In the genomic region with DNA sequence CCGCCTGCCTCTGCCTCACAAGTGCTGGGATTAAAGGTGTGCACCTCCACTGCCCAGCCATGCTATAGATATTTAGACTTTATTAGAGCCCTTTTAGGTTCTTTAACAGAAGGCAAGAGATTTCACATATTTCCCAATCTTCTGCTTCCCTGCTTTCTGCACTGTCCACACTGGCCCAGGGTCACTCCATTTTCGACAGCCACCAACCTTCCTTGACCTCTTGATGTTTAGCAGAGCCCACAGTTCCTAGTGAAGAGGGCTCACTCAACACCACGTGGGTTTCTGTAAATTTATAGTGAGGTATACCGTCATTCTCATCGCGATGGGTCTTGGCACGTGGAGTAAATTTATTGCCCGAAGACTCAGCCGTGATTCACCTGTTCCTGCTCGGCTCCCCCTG, we compare ENCODE assay signal across 10 mouse cellular contexts. TPM values are rescaled to one million over a fixed set of nuclear protein-coding genes. Genes with fewer than 3 reads are reported as not detected.
DNase-seq lines count a peak whose midpoint lies in the region; ATAC-seq lines count a peak whose summit lies in the region.
"Had no signal": no experiment of that assay in that cellular context is flagged by ENCODE, and none has a peak within 500 bp of the region (broad histone marks: within the 10 kb centered on the region; RNA-seq: fewer than 3 reads in every experiment).

No protein-coding gene starts in this region.

- peak overlapping the region; percentile 46 for H3K4me2 ChIP-seq in kidney, embryonic 15.5 days
- H3K4me2 ChIP-seq in forebrain, embryonic 11.5 days (ENCODE audit: low read depth, low read length, severe bottlenecking) = no peak overlapping the region
- H3K4me2 ChIP-seq in intestine, embryonic 14.5 days (ENCODE audit: low read length) = peak overlapping the region; percentile 45
- H3K4me2 ChIP-seq in neural tube, embryonic 13.5 days = peak overlapping the region; percentile 42

- WGBS in kidney, embryonic 15.5 days = 29% methylated on average over 10 of the region's 10 CpGs
- WGBS in forebrain, embryonic 11.5 days = 52% methylated on average over 10 of the region's 10 CpGs
- WGBS in intestine, embryonic 14.5 days = 28% methylated on average over 10 of the region's 10 CpGs
- 48% methylated on average over 10 of the region's 10 CpGs for whole genome bisulfite sequencing in neural tube, embryonic 13.5 days

- no peak overlapping the region for H3K27ac ChIP-seq in kidney, embryonic 15.5 days
- H3K27ac ChIP-seq in forebrain, embryonic 11.5 days (ENCODE audit: low read depth, low read length) = no peak overlapping the region
- no peak overlapping the region for H3K27ac ChIP-seq in intestine, embryonic 14.5 days (ENCODE audit: low read depth)
- H3K27ac ChIP-seq in neural tube, embryonic 13.5 days (replicated peaks) = no peak overlapping the region
- H3K27ac ChIP-seq: liver, embryonic 13.5 days had no signal

- ATAC-seq in kidney, embryonic 15.5 days (replicated peaks; ENCODE audit: low FRiP score) = no peak
- ATAC-seq in forebrain, embryonic 11.5 days (replicated peaks; ENCODE audit: low FRiP score) = no peak
- 0 out of 2 replicates have a peak, but pooled peaks have one; percentile 29 for ATAC-seq in intestine, embryonic 14.5 days (replicated peaks; ENCODE audit: low FRiP score, low TSS enrichment, low read depth)
- no peak for ATAC-seq in neural tube, embryonic 13.5 days (ENCODE audit: low read depth)

- H3K9me3 ChIP-seq in kidney, embryonic 15.5 days (replicated peaks) = no peaks in the 10 kb centered on the region
- no peaks in the 10 kb centered on the region for H3K9me3 ChIP-seq in forebrain, embryonic 11.5 days (ENCODE audit: control insufficient read depth, low read length)
- no peaks in the 10 kb centered on the region for H3K9me3 ChIP-seq in intestine, embryonic 14.5 days (ENCODE audit: control insufficient read depth, low read length)
- H3K9me3 ChIP-seq in neural tube, embryonic 13.5 days = no peaks in the 10 kb centered on the region
- H3K9me3 ChIP-seq: liver, embryonic 13.5 days had no signal

- no peak overlapping the region for H3K9ac ChIP-seq in kidney, embryonic 15.5 days
- H3K9ac ChIP-seq in forebrain, embryonic 11.5 days (ENCODE audit: low read length) = no peak overlapping the region
- H3K9ac ChIP-seq in intestine, embryonic 14.5 days (ENCODE audit: low read length) = no peak overlapping the region
- H3K9ac ChIP-seq in neural tube, embryonic 13.5 days = 0 out of 2 replicates have a peak overlapping the region, but pooled peaks have one; percentile 22
- H3K9ac ChIP-seq: liver, embryonic 13.5 days had no signal

- no peak for DNase-seq in kidney, postnatal 4 days
- peak; percentile 32 for DNase-seq in forebrain, embryonic 11.5 days (ENCODE audit: low spot score)
- DNase-seq in intestine, embryonic 14.5 days (ENCODE audit: low spot score) = no peak
- DNase-seq in layer of hippocampus, postnatal 14 days (ENCODE audit: low spot score in 2 of 2) = no peak
- no peak for DNase-seq in liver
- DNase-seq: cerebellum, adult 11 months; liver, embryonic 13.5 days; thymus, postnatal 4 days had no signal

- H3K36me3 ChIP-seq in kidney, embryonic 15.5 days = no peaks in the 10 kb centered on the region
- no peaks in the 10 kb centered on the region for H3K36me3 ChIP-seq in forebrain, embryonic 11.5 days (ENCODE audit: control insufficient read depth, insufficient read depth, low read length)
- no peaks in the 10 kb centered on the region for H3K36me3 ChIP-seq in intestine, embryonic 14.5 days (ENCODE audit: control insufficient read depth, insufficient read depth, low read length)
- no peaks in the 10 kb centered on the region for H3K36me3 ChIP-seq in neural tube, embryonic 13.5 days
- H3K36me3 ChIP-seq: liver, embryonic 13.5 days had no signal

- H3K4me1 ChIP-seq in kidney, embryonic 15.5 days = peaks cover 25% of the 10 kb centered on the region
- H3K4me1 ChIP-seq in forebrain, embryonic 11.5 days (replicated peaks; ENCODE audit: control insufficient read depth, insufficient read depth, low read length) = 0 out of 2 replicates have a peak, but pooled peaks cover 2% of the 10 kb centered on the region
- H3K4me1 ChIP-seq in intestine, embryonic 14.5 days (replicated peaks; ENCODE audit: control insufficient read depth, insufficient read depth, low read length) = peaks cover 20% of the 10 kb centered on the region
- peaks cover 16% of the 10 kb centered on the region for H3K4me1 ChIP-seq in neural tube, embryonic 13.5 days (replicated peaks)

- peaks cover 42% of the 10 kb centered on the region for H3K27me3 ChIP-seq in kidney, embryonic 15.5 days
- H3K27me3 ChIP-seq in forebrain, embryonic 11.5 days (ENCODE audit: control insufficient read depth, insufficient read depth, low read length) = peaks cover 11% of the 10 kb centered on the region
- peaks cover 2% of the 10 kb centered on the region; the same call in 1 of the 2 replicates for H3K27me3 ChIP-seq in intestine, embryonic 14.5 days (replicated peaks; ENCODE audit: control insufficient read depth, insufficient read depth, low read length)
- peaks cover 53% of the 10 kb centered on the region for H3K27me3 ChIP-seq in neural tube, embryonic 13.5 days

- 0 out of 2 replicates have a peak overlapping the region, but pooled peaks have one; percentile 21 for H3K4me3 ChIP-seq in kidney, embryonic 15.5 days (replicated peaks)
- no peak overlapping the region for H3K4me3 ChIP-seq in forebrain, embryonic 11.5 days (ENCODE audit: low read depth, low read length)
- H3K4me3 ChIP-seq in intestine, embryonic 14.5 days (ENCODE audit: low read depth, low read length) = no peak overlapping the region
- no peak overlapping the region for H3K4me3 ChIP-seq in neural tube, embryonic 13.5 days
- H3K4me3 ChIP-seq: liver, embryonic 13.5 days had no signal

RNA-seq across cellular contexts. Expression of gene Rhou, which starts 23.7 kb away (rescaled TPM):
- 8.2 and 8.6 TPM in 2 replicates for polyA plus RNA-seq in kidney, embryonic 15.5 days (2015; fragmentation: Nextera tagmentation; extraction: Ambion mirVana)
- 8.1 and 9.1 TPM in 2 replicates for polyA plus RNA-seq in forebrain, embryonic 11.5 days (2014; fragmentation: Nextera tagmentation; extraction: Ambion mirVana)
- polyA plus RNA-seq in intestine, embryonic 14.5 days (2014; fragmentation: Nextera tagmentation; extraction: Ambion mirVana) = 8.0 and 8.3 TPM in 2 replicates
- polyA plus RNA-seq in neural tube, embryonic 13.5 days (2015; fragmentation: Nextera tagmentation; extraction: Ambion mirVana) = 15.9 and 16.1 TPM in 2 replicates
- 10 to 100 TPM; 44.7 to 46.3 TPM for total RNA-seq in layer of hippocampus, postnatal 14 days (2021)
